Mouse (Mus musculus): ENCODE data around the gene Apol9b. TPM values are rescaled to one million over a fixed set of nuclear protein-coding genes. Genes with fewer than 3 reads are reported as not detected.

Apol9b gene
- polyA plus RNA-seq, 1 experiment from 2014 or later: 0.45 TPM

DNA sequence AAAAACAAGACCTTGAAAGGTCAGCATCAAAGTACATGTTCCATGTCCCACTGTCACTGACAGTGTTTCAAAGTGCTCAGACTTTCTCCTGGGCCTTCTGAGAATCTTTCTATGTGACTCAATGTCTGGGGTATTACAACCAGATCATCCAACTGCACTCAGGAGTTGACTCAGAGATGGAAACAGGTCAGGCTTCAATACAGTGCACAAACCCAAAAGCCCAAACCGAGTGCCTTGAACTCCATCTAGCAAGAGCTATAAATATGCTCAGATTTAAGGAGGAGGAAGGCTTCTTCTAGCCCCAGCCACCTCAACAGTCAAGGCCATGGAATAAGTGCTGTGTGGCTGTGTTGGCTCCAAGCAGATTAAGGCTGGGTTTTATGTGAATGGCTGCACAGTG, 57.0 kb downstream of the Apol9b start:
- H3K9ac ChIP-seq (ENCODE audit: low read length): no peak overlapping the region
- H3K4me1 ChIP-seq (replicated peaks; ENCODE audit: control insufficient read depth, insufficient read depth): no peaks in the 10 kb centered on the region
- DNase-seq (ENCODE audit: low spot score) (no peak), ATAC-seq (ENCODE audit: low FRiP score, low TSS enrichment) (no peak)
- H3K4me2 ChIP-seq (replicated peaks; ENCODE audit: low read depth): no peak overlapping the region
- 87% methylated on average over 1 of the region's 1 CpGs for WGBS
- TF ChIP-seq EP300 (optimal IDR thresholded peaks at IDR 0.05) (no peak), CTCF (IDR thresholded peaks at IDR 0.05; ENCODE audit: low read depth) (no peak)
- H3K27me3 ChIP-seq (ENCODE audit: control insufficient read depth, insufficient read depth, low read length): no peaks in the 10 kb centered on the region
- peaks cover 85% of the 10 kb centered on the region for H3K36me3 ChIP-seq (ENCODE audit: control insufficient read depth, insufficient read depth, low read length)
- H3K9me3 ChIP-seq (ENCODE audit: control insufficient read depth, low read length): no peaks in the 10 kb centered on the region
- no peak overlapping the region for H3K4me3 ChIP-seq (ENCODE audit: low read depth, low read length)
- H3K27ac ChIP-seq (replicated peaks): no peak overlapping the region

Other genes with a start within 250 kb of the Apol9b start
- not detected in 2 replicates for gene Apol11a, start 220.8 kb upstream of the Apol9b start, polyA plus RNA-seq (2015; fragmentation: Nextera tagmentation; extraction: Ambion mirVana)
- 0.28 and 0.34 TPM in 2 replicates for gene Apol7c, start 195.7 kb upstream of the Apol9b start, polyA plus RNA-seq (2015; fragmentation: Nextera tagmentation; extraction: Ambion mirVana)
- not detected in 2 replicates for gene 1700025B11Rik, start 167.1 kb upstream of the Apol9b start, polyA plus RNA-seq (2015; fragmentation: Nextera tagmentation; extraction: Ambion mirVana)
- gene Apol10b, start 132.9 kb upstream of the Apol9b start, polyA plus RNA-seq (2015; fragmentation: Nextera tagmentation; extraction: Ambion mirVana): 0.38 and 0.50 TPM in 2 replicates
- gene Gm36245, start 129.8 kb upstream of the Apol9b start, polyA plus RNA-seq (2015; fragmentation: Nextera tagmentation; extraction: Ambion mirVana): not detected in 2 replicates
- 0.05 and 0.08 TPM in 2 replicates for gene Apol11b, start 85.8 kb upstream of the Apol9b start, polyA plus RNA-seq (2015; fragmentation: Nextera tagmentation; extraction: Ambion mirVana)
- 0.10 TPM in 1 of 2 replicates, not detected in the other for gene Apol7e, start 30.2 kb upstream of the Apol9b start, polyA plus RNA-seq (2015; fragmentation: Nextera tagmentation; extraction: Ambion mirVana)
- gene Apol8, start 28.0 kb downstream of the Apol9b start, polyA plus RNA-seq (2015; fragmentation: Nextera tagmentation; extraction: Ambion mirVana): 0.05 and 0.10 TPM in 2 replicates
- gene Myh9, start 113.1 kb downstream of the Apol9b start, polyA plus RNA-seq (2015; fragmentation: Nextera tagmentation; extraction: Ambion mirVana): 27.9 and 32.9 TPM in 2 replicates
- gene Txn2, start 200.0 kb downstream of the Apol9b start, polyA plus RNA-seq (2015; fragmentation: Nextera tagmentation; extraction: Ambion mirVana): 172 and 176 TPM in 2 replicates
- 0.62 and 0.87 TPM in 2 replicates for gene Foxred2, start 227.7 kb downstream of the Apol9b start, polyA plus RNA-seq (2015; fragmentation: Nextera tagmentation; extraction: Ambion mirVana)
- gene Eif3d, start 241.8 kb downstream of the Apol9b start, polyA plus RNA-seq (2015; fragmentation: Nextera tagmentation; extraction: Ambion mirVana): 106 and 110 TPM in 2 replicates

Data from stomach, postnatal 0 days (tissue).